Mouse (Mus musculus): Measurements from ENCODE around the gene Gm47985. TPM values are rescaled to one million over a fixed set of nuclear protein-coding genes. Genes with fewer than 3 reads are reported as not detected.
"Not testable (repeated sequence)": the region's sequence is repeated elsewhere in the genome, so short reads cannot be mapped to it uniquely, and the experiment has no call there.

The Gm47985 gene
- polyA plus RNA-seq, 1 experiment from 2014 or later: 0.26 TPM

- H3K9ac ChIP-seq (ENCODE audit: low read depth, low read length); H3K27ac ChIP-seq (ENCODE audit: low read depth, low read length); H3K4me1 ChIP-seq (ENCODE audit: control insufficient read depth, insufficient read depth, low read length); H3K27me3 ChIP-seq (ENCODE audit: control insufficient read depth, insufficient read depth, low read length); H3K4me2 ChIP-seq (replicated peaks; ENCODE audit: low read depth, low read length); H3K4me3 ChIP-seq (ENCODE audit: low read length); ATAC-seq (ENCODE audit: low FRiP score, low TSS enrichment); H3K9me3 ChIP-seq (ENCODE audit: control insufficient read depth, low read length); H3K36me3 ChIP-seq (ENCODE audit: control insufficient read depth, insufficient read depth, low read length): not testable (repeated sequence)
These were observed 26.6 kb downstream of the Gm47985 start for GRCm38 (mm10) chr1:151208944-151209343.

- not testable (repeated sequence) for H3K27me3 ChIP-seq (ENCODE audit: control insufficient read depth, insufficient read depth, low read length); H3K4me3 ChIP-seq (ENCODE audit: low read length); H3K4me2 ChIP-seq (replicated peaks; ENCODE audit: low read depth, low read length); H3K36me3 ChIP-seq (ENCODE audit: control insufficient read depth, insufficient read depth, low read length); ATAC-seq (ENCODE audit: low FRiP score, low TSS enrichment); H3K9me3 ChIP-seq (ENCODE audit: control insufficient read depth, low read length); H3K27ac ChIP-seq (ENCODE audit: low read depth, low read length); H3K4me1 ChIP-seq (ENCODE audit: control insufficient read depth, insufficient read depth, low read length); H3K9ac ChIP-seq (ENCODE audit: low read depth, low read length)
- 91% methylated on average over 4 of the region's 8 CpGs for WGBS
These were observed 27.6 kb downstream of the Gm47985 start, which contains the start of gene Gm47996 for GRCm38 (mm10) chr1:151209824-151210355. Gm47996 (plus strand) TSS chr1:151210131.

- not testable (repeated sequence) for H3K9ac ChIP-seq (ENCODE audit: low read depth, low read length); H3K27me3 ChIP-seq (ENCODE audit: control insufficient read depth, insufficient read depth, low read length); H3K36me3 ChIP-seq (ENCODE audit: control insufficient read depth, insufficient read depth, low read length); H3K4me3 ChIP-seq (ENCODE audit: low read length); H3K27ac ChIP-seq (ENCODE audit: low read depth, low read length); ATAC-seq (ENCODE audit: low FRiP score, low TSS enrichment); H3K4me2 ChIP-seq (replicated peaks; ENCODE audit: low read depth, low read length); H3K9me3 ChIP-seq (ENCODE audit: control insufficient read depth, low read length)
- 89% methylated on average over 5 of the region's 5 CpGs for WGBS
- H3K4me1 ChIP-seq (ENCODE audit: control insufficient read depth, insufficient read depth, low read length): peaks cover 21% of the 10 kb centered on the region
These were observed 29.3 kb downstream of the Gm47985 start for GRCm38 (mm10) chr1:151211666-151212065.

- H3K4me1 ChIP-seq (ENCODE audit: control insufficient read depth, insufficient read depth, low read length): peaks cover 25% of the 10 kb centered on the region
- 0 out of 2 replicates have a peak overlapping the region, but pooled peaks have one; percentile 30 for H3K27ac ChIP-seq (ENCODE audit: low read depth, low read length)
- no peak overlapping the region for H3K4me2 ChIP-seq (replicated peaks; ENCODE audit: low read depth, low read length)
- H3K4me3 ChIP-seq (ENCODE audit: low read length): no peak overlapping the region
- no peak overlapping the region for H3K9ac ChIP-seq (ENCODE audit: low read depth, low read length)
- no peaks in the 10 kb centered on the region for H3K36me3 ChIP-seq (ENCODE audit: control insufficient read depth, insufficient read depth, low read length)
- no peaks in the 10 kb centered on the region for H3K9me3 ChIP-seq (ENCODE audit: control insufficient read depth, low read length)
- ATAC-seq (ENCODE audit: low FRiP score, low TSS enrichment): no peak
- no peaks in the 10 kb centered on the region for H3K27me3 ChIP-seq (ENCODE audit: control insufficient read depth, insufficient read depth, low read length)
- 42% methylated on average over 2 of the region's 2 CpGs for WGBS
These were observed 32.5 kb downstream of the Gm47985 start for GRCm38 (mm10) chr1:151214862-151215261.

- H3K4me2 ChIP-seq (replicated peaks; ENCODE audit: low read depth, low read length): no peak overlapping the region
- H3K4me1 ChIP-seq (ENCODE audit: control insufficient read depth, insufficient read depth, low read length): peaks cover 25% of the 10 kb centered on the region
- ATAC-seq (ENCODE audit: low FRiP score, low TSS enrichment): peak; percentile 59; the same call in 1 of the 2 replicates
- no peaks in the 10 kb centered on the region for H3K9me3 ChIP-seq (ENCODE audit: control insufficient read depth, low read length)
- no peak overlapping the region for H3K9ac ChIP-seq (ENCODE audit: low read depth, low read length)
- no peaks in the 10 kb centered on the region for H3K27me3 ChIP-seq (ENCODE audit: control insufficient read depth, insufficient read depth, low read length)
- no peaks in the 10 kb centered on the region for H3K36me3 ChIP-seq (ENCODE audit: control insufficient read depth, insufficient read depth, low read length)
- peak overlapping the region; percentile 73 for H3K27ac ChIP-seq (ENCODE audit: low read depth, low read length)
- 28% methylated on average over 1 of the region's 1 CpGs for WGBS
- no peak overlapping the region for H3K4me3 ChIP-seq (ENCODE audit: low read length)
These were observed 33.6 kb downstream of the Gm47985 start for GRCm38 (mm10) chr1:151215985-151216384.

GRCm38 (mm10) chr1:151216417-151216816 lies 34.1 kb downstream of the Gm47985 start:
- H3K27me3 ChIP-seq (ENCODE audit: control insufficient read depth, insufficient read depth, low read length): no peaks in the 10 kb centered on the region
- H3K27ac ChIP-seq (ENCODE audit: low read depth, low read length): peak overlapping the region; percentile 73
- H3K9ac ChIP-seq (ENCODE audit: low read depth, low read length): no peak overlapping the region
- ATAC-seq (ENCODE audit: low FRiP score, low TSS enrichment): peak; percentile 73; the same call in 1 of the 2 replicates
- H3K4me3 ChIP-seq (ENCODE audit: low read length): no peak overlapping the region
- H3K4me1 ChIP-seq (ENCODE audit: control insufficient read depth, insufficient read depth, low read length): peaks cover 25% of the 10 kb centered on the region
- no peak overlapping the region for H3K4me2 ChIP-seq (replicated peaks; ENCODE audit: low read depth, low read length)
- WGBS: 39% methylated on average over 3 of the region's 3 CpGs
- no peaks in the 10 kb centered on the region for H3K9me3 ChIP-seq (ENCODE audit: control insufficient read depth, low read length)
- H3K36me3 ChIP-seq (ENCODE audit: control insufficient read depth, insufficient read depth, low read length): no peaks in the 10 kb centered on the region

GRCm38 (mm10) chr1:151219045-151219444 lies 36.7 kb downstream of the Gm47985 start:
- H3K4me1 ChIP-seq (ENCODE audit: control insufficient read depth, insufficient read depth, low read length): peaks cover 25% of the 10 kb centered on the region
- H3K36me3 ChIP-seq (ENCODE audit: control insufficient read depth, insufficient read depth, low read length): no peaks in the 10 kb centered on the region
- H3K27me3 ChIP-seq (ENCODE audit: control insufficient read depth, insufficient read depth, low read length): no peaks in the 10 kb centered on the region
- no peak overlapping the region for H3K27ac ChIP-seq (ENCODE audit: low read depth, low read length)
- 96% methylated on average over 5 of the region's 5 CpGs for WGBS
- no peak for ATAC-seq (ENCODE audit: low FRiP score, low TSS enrichment)
- H3K4me2 ChIP-seq (replicated peaks; ENCODE audit: low read depth, low read length): no peak overlapping the region
- H3K9ac ChIP-seq (ENCODE audit: low read depth, low read length): no peak overlapping the region
- H3K4me3 ChIP-seq (ENCODE audit: low read length): no peak overlapping the region
- no peaks in the 10 kb centered on the region for H3K9me3 ChIP-seq (ENCODE audit: control insufficient read depth, low read length)

GRCm38 (mm10) chr1:151220098-151220497 lies 37.8 kb downstream of the Gm47985 start:
- no peak overlapping the region for H3K4me3 ChIP-seq (ENCODE audit: low read length)
- no peak for ATAC-seq (ENCODE audit: low FRiP score, low TSS enrichment)
- H3K4me1 ChIP-seq (ENCODE audit: control insufficient read depth, insufficient read depth, low read length): peaks cover 18% of the 10 kb centered on the region
- no peaks in the 10 kb centered on the region for H3K27me3 ChIP-seq (ENCODE audit: control insufficient read depth, insufficient read depth, low read length)
- H3K4me2 ChIP-seq (replicated peaks; ENCODE audit: low read depth, low read length): no peak overlapping the region
- WGBS: 78% methylated on average over 7 of the region's 7 CpGs
- no peak overlapping the region for H3K9ac ChIP-seq (ENCODE audit: low read depth, low read length)
- H3K9me3 ChIP-seq (ENCODE audit: control insufficient read depth, low read length): no peaks in the 10 kb centered on the region
- H3K36me3 ChIP-seq (ENCODE audit: control insufficient read depth, insufficient read depth, low read length): no peaks in the 10 kb centered on the region
- no peak overlapping the region for H3K27ac ChIP-seq (ENCODE audit: low read depth, low read length)

GRCm38 (mm10) chr1:151222561-151223267 lies 40.4 kb downstream of the Gm47985 start:
- Histone ChIP-seq H3K4me1 (ENCODE audit: control insufficient read depth, insufficient read depth, low read length) (no peaks in the 10 kb centered on the region), H3K4me2 (replicated peaks; ENCODE audit: low read depth, low read length) (no peak overlapping the region), H3K27ac (ENCODE audit: low read depth, low read length) (no peak overlapping the region), H3K9me3 (ENCODE audit: control insufficient read depth, low read length) (no peaks in the 10 kb centered on the region), H3K4me3 (ENCODE audit: low read length) (no peak overlapping the region), H3K36me3 (ENCODE audit: control insufficient read depth, insufficient read depth, low read length) (no peaks in the 10 kb centered on the region), H3K9ac (ENCODE audit: low read depth, low read length) (no peak overlapping the region), H3K27me3 (ENCODE audit: control insufficient read depth, insufficient read depth, low read length) (no peaks in the 10 kb centered on the region)
- WGBS: 88% methylated on average over 10 of the region's 10 CpGs
- no peak for ATAC-seq (ENCODE audit: low FRiP score, low TSS enrichment)

All from kidney, embryonic 14.5 days (tissue).